Mouse (Mus musculus): ENCODE measurements around the gene App. TPM values are rescaled to one million over a fixed set of nuclear protein-coding genes. Genes with fewer than 3 reads are reported as not detected.

Gene App
- polyA plus RNA-seq, 1 experiment from 2014 or later, result 157 TPM

DNA sequence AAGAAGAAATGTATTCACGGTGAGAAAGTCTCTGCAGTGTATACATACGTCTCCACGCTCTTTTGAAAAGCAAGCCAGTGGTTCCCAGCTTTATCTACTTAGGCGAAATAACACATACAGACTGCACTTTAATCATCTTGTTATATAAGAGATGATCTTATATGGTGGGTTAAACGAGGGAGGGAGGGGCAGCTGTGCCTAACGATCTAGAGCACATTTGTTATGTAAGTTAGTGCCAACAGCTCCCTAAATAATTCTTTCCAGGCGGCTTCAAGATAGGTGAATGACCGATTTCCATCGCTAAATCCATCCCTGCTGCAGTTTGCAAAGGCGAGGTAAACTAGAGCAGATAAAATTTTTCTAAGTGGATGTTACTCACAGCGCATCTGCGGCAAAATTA is 210.0 kb downstream of the App start:
- ATAC-seq (ENCODE audit: low FRiP score), result no peak
- Histone ChIP-seq H3K4me3 (ENCODE audit: low read depth, low read length) (no peak overlapping the region), H3K36me3 (ENCODE audit: control insufficient read depth, insufficient read depth, low read length) (peaks cover 10% of the 10 kb centered on the region; the same call in 1 of the 2 replicates), H3K27ac (ENCODE audit: low read depth, low read length) (no peak overlapping the region), H3K9me3 (ENCODE audit: control insufficient read depth, low read length) (no peaks in the 10 kb centered on the region), H3K4me2 (no peak overlapping the region), H3K27me3 (ENCODE audit: control insufficient read depth, insufficient read depth, low read length) (no peaks in the 10 kb centered on the region), H3K9ac (ENCODE audit: low read length) (no peak overlapping the region), H3K4me1 (ENCODE audit: control insufficient read depth, insufficient read depth, low read length) (no peaks in the 10 kb centered on the region)
- whole genome bisulfite sequencing, result 93% methylated on average over 12 of the region's 12 CpGs
- DNase-seq (ENCODE audit: low spot score, missing footprints), result no peak

DNA sequence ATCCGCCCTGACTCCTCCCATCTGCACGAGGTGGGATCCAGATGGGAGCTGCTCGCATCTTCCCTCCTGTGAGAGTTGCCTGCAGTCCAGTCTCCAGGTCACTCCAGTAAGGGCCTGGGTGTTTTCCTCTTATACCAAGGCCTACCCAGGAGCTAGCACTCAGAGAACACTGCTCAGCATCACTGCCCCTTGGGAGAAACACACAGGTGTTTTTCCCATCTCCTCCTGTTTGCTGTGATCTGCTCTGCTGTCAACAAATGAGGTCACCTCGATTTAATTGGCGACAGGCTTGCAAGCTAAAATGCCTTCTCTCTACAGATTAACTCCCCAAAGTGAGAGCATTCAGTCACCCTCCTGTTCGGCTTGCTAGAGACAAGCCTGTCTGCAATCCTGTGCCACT is 216.3 kb downstream of the App start:
- Histone ChIP-seq H3K9me3 (ENCODE audit: control insufficient read depth, low read length) (no peaks in the 10 kb centered on the region), H3K4me3 (ENCODE audit: low read depth, low read length) (no peak overlapping the region), H3K4me2 (no peak overlapping the region), H3K27ac (ENCODE audit: low read depth, low read length) (no peak overlapping the region), H3K4me1 (ENCODE audit: control insufficient read depth, insufficient read depth, low read length) (no peaks in the 10 kb centered on the region; the same call in 1 of the 2 replicates), H3K27me3 (ENCODE audit: control insufficient read depth, insufficient read depth, low read length) (no peaks in the 10 kb centered on the region), H3K9ac (ENCODE audit: low read length) (no peak overlapping the region), H3K36me3 (ENCODE audit: control insufficient read depth, insufficient read depth, low read length) (peaks cover 8% of the 10 kb centered on the region; the same call in 1 of the 2 replicates)
- no peak for DNase-seq (ENCODE audit: low spot score, missing footprints)
- no peak; the same call in 1 of the 2 replicates for ATAC-seq (ENCODE audit: low FRiP score)
- WGBS, result 67% methylated on average over 6 of the region's 6 CpGs

DNA sequence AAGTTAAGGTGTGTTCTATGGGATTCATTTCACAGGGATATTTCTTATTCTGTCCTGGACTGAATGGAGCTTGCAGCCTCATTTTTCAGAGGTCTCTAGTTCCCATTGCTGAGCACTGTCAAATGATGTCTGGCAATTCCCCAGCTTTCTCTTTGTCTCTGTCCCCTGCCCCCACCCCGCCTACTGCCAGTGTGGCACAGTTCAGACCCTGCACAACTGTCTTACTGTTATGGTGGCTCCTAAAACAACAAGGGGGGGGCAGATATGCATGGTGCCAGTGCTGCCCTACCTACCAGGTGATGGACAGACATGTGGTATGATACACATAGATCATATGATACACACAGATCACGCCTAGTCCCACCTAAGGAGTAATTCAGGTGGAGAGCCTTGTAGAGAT is 216.9 kb downstream of the App start:
- Histone ChIP-seq H3K4me3 (ENCODE audit: low read depth, low read length) (no peak overlapping the region), H3K27me3 (ENCODE audit: control insufficient read depth, insufficient read depth, low read length) (no peaks in the 10 kb centered on the region), H3K9ac (ENCODE audit: low read length) (no peak overlapping the region), H3K9me3 (ENCODE audit: control insufficient read depth, low read length) (no peaks in the 10 kb centered on the region), H3K27ac (ENCODE audit: low read depth, low read length) (no peak overlapping the region), H3K4me2 (no peak overlapping the region), H3K36me3 (ENCODE audit: control insufficient read depth, insufficient read depth, low read length) (peaks cover 8% of the 10 kb centered on the region; the same call in 1 of the 2 replicates), H3K4me1 (ENCODE audit: control insufficient read depth, insufficient read depth, low read length) (no peaks in the 10 kb centered on the region; the same call in 1 of the 2 replicates)
- no peak for DNase-seq (ENCODE audit: low spot score, missing footprints)
- WGBS, result 88% methylated on average over 2 of the region's 2 CpGs
- no peak for ATAC-seq (ENCODE audit: low FRiP score)

GRCm38 (mm10) chr16:84955840-84956239 is 217.7 kb downstream of the App start:
- no peak overlapping the region for H3K4me3 ChIP-seq (ENCODE audit: low read depth, low read length)
- WGBS, result 71% methylated on average over 1 of the region's 1 CpGs
- no peaks in the 10 kb centered on the region; the same call in 1 of the 2 replicates for H3K4me1 ChIP-seq (ENCODE audit: control insufficient read depth, insufficient read depth, low read length)
- 0 out of 2 replicates have a peak, but pooled peaks cover 2% of the 10 kb centered on the region for H3K36me3 ChIP-seq (ENCODE audit: control insufficient read depth, insufficient read depth, low read length)
- H3K4me2 ChIP-seq, result no peak overlapping the region
- no peak overlapping the region for H3K27ac ChIP-seq (ENCODE audit: low read depth, low read length)
- DNase-seq (ENCODE audit: low spot score, missing footprints) (no peak), ATAC-seq (ENCODE audit: low FRiP score) (peak; percentile 43)
- H3K27me3 ChIP-seq (ENCODE audit: control insufficient read depth, insufficient read depth, low read length), result no peaks in the 10 kb centered on the region
- no peak overlapping the region for H3K9ac ChIP-seq (ENCODE audit: low read length)
- H3K9me3 ChIP-seq (ENCODE audit: control insufficient read depth, low read length), result no peaks in the 10 kb centered on the region

DNA sequence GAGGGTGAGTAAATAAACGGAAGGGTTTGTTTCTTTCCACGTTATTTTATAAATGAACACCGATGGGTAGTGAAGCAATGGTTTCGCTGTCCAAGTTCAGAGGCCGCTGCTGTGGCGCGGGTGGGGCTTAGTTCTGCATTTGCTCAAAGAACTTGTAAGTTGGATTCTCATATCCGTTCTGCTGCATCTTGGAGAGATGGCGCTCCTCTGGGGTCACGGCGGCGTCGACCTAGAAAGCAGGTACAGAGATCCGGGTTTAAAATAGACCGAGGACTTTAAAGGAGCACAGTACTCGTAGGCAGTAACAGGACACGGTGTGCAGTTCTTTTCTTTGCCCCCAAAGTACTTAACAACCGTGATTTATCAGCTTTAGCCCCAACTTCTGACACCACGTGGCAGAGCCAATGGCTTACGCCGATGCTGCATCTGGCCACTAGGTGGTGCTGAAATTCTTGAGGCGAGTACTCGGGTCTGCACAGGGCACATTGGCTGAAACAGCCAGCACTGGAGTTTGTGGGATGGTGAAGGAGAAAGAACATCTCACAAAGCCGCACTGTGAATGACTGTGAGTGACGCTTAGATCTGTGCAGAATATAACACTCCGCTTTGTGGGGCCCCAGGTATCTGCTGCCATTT is 218.2 kb downstream of the App start:
- peak; percentile 98 for DNase-seq (ENCODE audit: low spot score, missing footprints)
- WGBS, result 34% methylated on average over 26 of the region's 26 CpGs
- H3K36me3 ChIP-seq (ENCODE audit: control insufficient read depth, insufficient read depth, low read length), result 0 out of 2 replicates have a peak, but pooled peaks cover under 1% of the 10 kb centered on the region
- no peaks in the 10 kb centered on the region for H3K9me3 ChIP-seq (ENCODE audit: control insufficient read depth, low read length)
- no peak overlapping the region for H3K4me3 ChIP-seq (ENCODE audit: low read depth, low read length)
- no peak overlapping the region for H3K9ac ChIP-seq (ENCODE audit: low read length)
- no peaks in the 10 kb centered on the region; the same call in 1 of the 2 replicates for H3K4me1 ChIP-seq (ENCODE audit: control insufficient read depth, insufficient read depth, low read length)
- no peak overlapping the region for H3K27ac ChIP-seq (ENCODE audit: low read depth, low read length)
- peak overlapping the region; percentile 16; the same call in 1 of the 2 replicates for H3K4me2 ChIP-seq
- no peaks in the 10 kb centered on the region for H3K27me3 ChIP-seq (ENCODE audit: control insufficient read depth, insufficient read depth, low read length)
- ATAC-seq (ENCODE audit: low FRiP score), result peak; percentile 91

DNA sequence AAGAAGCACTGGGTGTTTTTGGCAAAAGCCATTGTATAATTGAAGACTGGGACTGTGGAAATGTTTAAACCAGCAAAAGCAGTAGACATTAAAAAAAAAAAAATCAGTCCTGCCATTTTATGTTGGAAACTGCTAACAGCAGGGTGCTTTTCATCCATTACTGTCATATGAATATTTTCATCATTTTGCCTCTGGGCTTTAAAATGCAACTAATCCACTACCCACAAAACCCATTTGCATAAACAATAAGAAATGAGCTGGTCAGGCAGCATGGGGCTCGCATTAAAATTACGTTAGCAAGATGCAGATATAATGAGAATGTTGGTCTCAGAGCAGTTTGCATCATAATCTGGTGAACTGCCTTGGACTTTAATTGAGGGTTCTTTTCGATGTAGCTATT is 242.5 kb downstream of the App start:
- Histone ChIP-seq H3K9me3 (ENCODE audit: control insufficient read depth, low read length) (no peaks in the 10 kb centered on the region), H3K9ac (ENCODE audit: low read length) (no peak overlapping the region), H3K4me2 (no peak overlapping the region), H3K27ac (ENCODE audit: low read depth, low read length) (no peak overlapping the region), H3K4me3 (ENCODE audit: low read depth, low read length) (no peak overlapping the region), H3K4me1 (ENCODE audit: control insufficient read depth, insufficient read depth, low read length) (no peaks in the 10 kb centered on the region), H3K27me3 (ENCODE audit: control insufficient read depth, insufficient read depth, low read length) (no peaks in the 10 kb centered on the region), H3K36me3 (ENCODE audit: control insufficient read depth, insufficient read depth, low read length) (no peaks in the 10 kb centered on the region)
- ATAC-seq (ENCODE audit: low FRiP score) (no peak), DNase-seq (ENCODE audit: low spot score, missing footprints) (no peak)
- 78% methylated on average over 3 of the region's 3 CpGs for WGBS

DNA sequence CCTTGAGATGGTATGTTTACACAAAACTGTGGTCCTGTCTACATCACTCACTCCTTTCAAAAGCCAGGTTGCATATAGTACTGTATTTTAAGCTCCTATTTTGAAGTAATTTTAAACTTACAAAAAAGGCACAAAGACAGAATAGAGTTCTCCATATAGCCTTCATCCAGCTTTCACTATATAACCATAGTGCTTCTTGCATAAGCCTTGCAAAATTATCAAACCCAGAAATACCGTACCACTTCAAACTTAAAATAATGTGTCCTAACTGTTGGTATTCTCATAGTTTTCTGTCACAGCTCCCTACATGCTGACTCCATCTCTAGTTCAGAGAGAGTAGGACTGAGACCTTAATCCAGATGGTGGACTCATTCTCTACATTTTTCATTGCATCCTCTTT is 245.7 kb downstream of the App start:
- H3K36me3 ChIP-seq (ENCODE audit: control insufficient read depth, insufficient read depth, low read length), result no peaks in the 10 kb centered on the region
- H3K4me3 ChIP-seq (ENCODE audit: low read depth, low read length), result no peak overlapping the region
- ATAC-seq (ENCODE audit: low FRiP score) (no peak), DNase-seq (ENCODE audit: low spot score, missing footprints) (no peak)
- H3K9me3 ChIP-seq (ENCODE audit: control insufficient read depth, low read length), result no peaks in the 10 kb centered on the region
- no peak overlapping the region for H3K9ac ChIP-seq (ENCODE audit: low read length)
- H3K4me1 ChIP-seq (ENCODE audit: control insufficient read depth, insufficient read depth, low read length), result no peaks in the 10 kb centered on the region
- H3K27ac ChIP-seq (ENCODE audit: low read depth, low read length), result no peak overlapping the region
- no peaks in the 10 kb centered on the region for H3K27me3 ChIP-seq (ENCODE audit: control insufficient read depth, insufficient read depth, low read length)
- H3K4me2 ChIP-seq, result no peak overlapping the region
- WGBS, result 95% methylated on average over 1 of the region's 1 CpGs

GRCm38 (mm10) chr16:84919649-84920308 is 253.8 kb downstream of the App start:
- Histone ChIP-seq H3K4me1 (ENCODE audit: control insufficient read depth, insufficient read depth, low read length) (no peaks in the 10 kb centered on the region; the same call in 1 of the 2 replicates), H3K27me3 (ENCODE audit: control insufficient read depth, insufficient read depth, low read length) (no peaks in the 10 kb centered on the region), H3K36me3 (ENCODE audit: control insufficient read depth, insufficient read depth, low read length) (no peaks in the 10 kb centered on the region), H3K9me3 (ENCODE audit: control insufficient read depth, low read length) (no peaks in the 10 kb centered on the region), H3K27ac (ENCODE audit: low read depth, low read length) (no peak overlapping the region), H3K4me3 (ENCODE audit: low read depth, low read length) (no peak overlapping the region), H3K9ac (ENCODE audit: low read length) (no peak overlapping the region), H3K4me2 (no peak overlapping the region)
- no peak for ATAC-seq (ENCODE audit: low FRiP score)
- peak; percentile 81 for DNase-seq (ENCODE audit: low spot score, missing footprints)
- WGBS, result 47% methylated on average over 5 of the region's 5 CpGs

- no peaks in the 10 kb centered on the region; the same call in 1 of the 2 replicates for H3K4me1 ChIP-seq (ENCODE audit: control insufficient read depth, insufficient read depth, low read length)
- peak; percentile 81 for DNase-seq (ENCODE audit: low spot score, missing footprints)
- ATAC-seq (ENCODE audit: low FRiP score), result no peak
- no peak overlapping the region for H3K27ac ChIP-seq (ENCODE audit: low read depth, low read length)
- no peaks in the 10 kb centered on the region for H3K36me3 ChIP-seq (ENCODE audit: control insufficient read depth, insufficient read depth, low read length)
- no peak overlapping the region for H3K4me3 ChIP-seq (ENCODE audit: low read depth, low read length)
- no peak overlapping the region for H3K4me2 ChIP-seq
- WGBS, result 80% methylated on average over 3 of the region's 3 CpGs
- H3K27me3 ChIP-seq (ENCODE audit: control insufficient read depth, insufficient read depth, low read length), result no peaks in the 10 kb centered on the region
- no peaks in the 10 kb centered on the region for H3K9me3 ChIP-seq (ENCODE audit: control insufficient read depth, low read length)
- no peak overlapping the region for H3K9ac ChIP-seq (ENCODE audit: low read length)
These were observed 254.5 kb downstream of the App start for GRCm38 (mm10) chr16:84919087-84919486.
